Mouse (Mus musculus): ENCODE measurements at regions not wholly inside any gene's neighbourhood (a gene's known extent, or its start where the extent isn't known, plus 50 kb on each side); places are given as distances from the start of the nearest gene placed in this dataset.
"Not testable (repeated sequence)": the region's sequence is repeated elsewhere in the genome, so short reads cannot be mapped to it uniquely, and the experiment has no call there.

DNA sequence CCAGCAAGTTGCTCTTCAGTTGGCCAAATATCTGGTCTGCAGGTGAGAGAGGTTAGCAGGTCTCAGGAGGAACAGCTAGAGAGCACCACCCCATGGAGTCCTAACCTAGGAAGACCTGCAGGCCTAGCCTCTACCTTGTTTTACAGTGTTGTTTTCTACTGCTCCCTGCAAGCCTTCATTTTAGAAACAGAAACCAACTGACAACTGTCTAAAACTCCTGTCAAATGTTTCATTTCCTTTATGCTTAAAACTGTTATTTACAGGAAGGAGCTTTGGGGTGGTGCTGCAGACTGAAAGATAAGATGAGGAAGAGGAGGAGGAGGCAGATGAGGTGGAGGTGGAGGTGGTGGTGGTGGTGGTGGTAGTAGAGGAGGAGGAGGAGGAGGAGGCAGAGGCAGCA is 96.6 kb upstream of the Selenop start:
- H3K4me2 ChIP-seq (replicated peaks): no peak overlapping the region
- no peak overlapping the region for H3K27ac ChIP-seq (replicated peaks)
- H3K4me3 ChIP-seq: no peak overlapping the region
- no peaks in the 10 kb centered on the region for H3K36me3 ChIP-seq
- no peaks in the 10 kb centered on the region for H3K4me1 ChIP-seq
- H3K27me3 ChIP-seq: no peaks in the 10 kb centered on the region
- no peak overlapping the region for H3K9ac ChIP-seq (replicated peaks)
- no peak for ATAC-seq (ENCODE audit: low FRiP score, low read depth)
- H3K9me3 ChIP-seq: peaks cover 16% of the 10 kb centered on the region; the same call in 1 of the 2 replicates

DNA sequence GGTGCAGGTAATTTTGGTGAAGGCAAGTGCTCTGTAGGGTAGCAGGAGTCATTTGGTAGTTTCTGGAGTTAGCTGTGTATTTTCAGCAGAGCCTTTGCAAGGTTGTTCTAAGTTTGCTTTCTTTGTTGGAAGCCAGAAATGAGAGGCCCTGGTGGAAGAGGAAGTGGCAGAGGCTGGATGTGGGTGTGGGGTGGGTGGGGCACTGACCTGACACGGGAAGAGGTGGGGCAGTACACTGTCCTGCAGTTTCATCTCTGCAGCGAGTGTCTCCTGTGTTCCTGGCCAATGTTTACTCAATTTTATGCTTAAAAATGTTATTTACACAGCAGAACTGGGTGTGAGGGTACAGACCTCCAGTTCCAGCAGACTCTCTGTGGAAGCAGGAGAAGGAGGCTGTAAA is 94.3 kb upstream of the Selenop start:
- H3K36me3 ChIP-seq: no peaks in the 10 kb centered on the region

GRCm38 (mm10) chr15:3174848-3175247 is 93.5 kb upstream of the Selenop start:
- no peaks in the 10 kb centered on the region for H3K27me3 ChIP-seq
- no peaks in the 10 kb centered on the region for H3K36me3 ChIP-seq
- H3K4me2 ChIP-seq (replicated peaks): no peak overlapping the region
- 50% methylated on average over 2 of the region's 2 CpGs for WGBS
- no peak overlapping the region for H3K27ac ChIP-seq (replicated peaks)
- ATAC-seq (ENCODE audit: low FRiP score, low read depth): no peak
- H3K4me3 ChIP-seq: no peak overlapping the region
- H3K9me3 ChIP-seq: peaks cover 18% of the 10 kb centered on the region; the same call in 1 of the 2 replicates
- H3K4me1 ChIP-seq: no peaks in the 10 kb centered on the region
- no peak overlapping the region for H3K9ac ChIP-seq (replicated peaks)

More for the DNA sequence above, 94.3 kb upstream of the Selenop start:
- no peak overlapping the region for H3K27ac ChIP-seq (replicated peaks)
- H3K4me2 ChIP-seq (replicated peaks): no peak overlapping the region
- no peaks in the 10 kb centered on the region for H3K27me3 ChIP-seq
- H3K4me3 ChIP-seq: no peak overlapping the region
- WGBS: 60% methylated on average over 2 of the region's 2 CpGs
- no peak overlapping the region for H3K9ac ChIP-seq (replicated peaks)
- no peaks in the 10 kb centered on the region for H3K4me1 ChIP-seq
- H3K9me3 ChIP-seq: peaks cover 18% of the 10 kb centered on the region; the same call in 1 of the 2 replicates
- no peak for ATAC-seq (ENCODE audit: low FRiP score, low read depth)

DNA sequence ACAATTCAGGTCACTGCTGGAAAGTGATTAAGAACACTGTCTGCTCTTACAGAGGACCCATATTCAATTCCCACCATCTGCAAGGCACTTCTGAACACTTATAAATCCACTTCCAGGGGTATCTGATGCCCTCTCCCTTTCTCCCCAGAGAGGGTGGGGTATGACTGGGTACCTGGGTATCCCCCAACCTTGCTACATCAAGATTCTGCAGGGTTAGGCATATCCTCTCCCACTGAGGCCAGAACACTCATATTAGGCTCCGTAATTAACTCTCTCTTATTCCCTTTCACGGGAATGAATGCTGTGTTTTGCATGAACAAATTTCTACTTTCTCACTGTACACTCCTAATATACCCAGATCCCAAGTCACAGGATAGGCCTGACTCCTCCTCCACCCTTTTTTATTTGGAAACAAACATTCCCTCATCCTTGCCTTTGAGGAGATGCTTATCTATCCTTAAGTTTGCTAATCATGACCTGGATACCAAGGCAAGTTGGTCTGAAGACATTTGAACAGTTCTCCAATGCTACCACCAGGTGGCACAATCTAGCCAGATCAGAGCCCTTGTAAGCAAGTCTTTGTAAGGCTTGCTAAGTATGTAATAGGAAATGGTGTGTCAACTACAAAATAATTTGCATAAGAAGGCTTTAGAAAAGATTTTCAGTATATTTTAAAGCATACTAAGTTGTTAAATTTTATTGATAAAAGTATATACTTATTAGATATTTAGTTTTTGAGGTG is 66.3 kb upstream of the Selenop start:
- no peaks in the 10 kb centered on the region for H3K36me3 ChIP-seq
- H3K9ac ChIP-seq (replicated peaks): no peak overlapping the region
- H3K27ac ChIP-seq (replicated peaks): no peak overlapping the region
- no peaks in the 10 kb centered on the region for H3K9me3 ChIP-seq
- no peaks in the 10 kb centered on the region for H3K27me3 ChIP-seq
- H3K4me1 ChIP-seq: no peaks in the 10 kb centered on the region
- WGBS: 80% methylated on average over 2 of the region's 2 CpGs
- no peak overlapping the region for H3K4me2 ChIP-seq (replicated peaks)
- peak; percentile 78 for ATAC-seq (ENCODE audit: low FRiP score, low read depth)
- H3K4me3 ChIP-seq: no peak overlapping the region

DNA sequence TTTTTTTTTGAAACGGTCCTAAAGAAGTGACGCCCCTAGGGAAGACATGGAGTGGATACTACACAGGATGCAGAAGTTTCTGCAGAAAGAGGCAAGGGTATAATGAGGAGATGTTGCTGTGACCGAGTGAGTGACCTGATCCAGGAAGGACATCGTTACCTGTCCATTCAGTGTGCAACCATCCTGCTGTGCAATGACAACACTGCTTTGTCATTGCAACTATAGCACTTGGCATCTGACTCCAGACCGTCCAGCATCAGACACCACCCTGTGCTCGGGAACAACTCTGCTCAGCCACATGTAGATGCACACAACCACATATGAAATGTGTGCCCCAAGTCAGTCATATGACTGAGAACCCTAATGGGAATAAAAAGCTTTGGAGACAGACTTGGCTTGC is 62.8 kb upstream of the Selenop start:
- H3K4me2 ChIP-seq (replicated peaks): no peak overlapping the region
- no peak overlapping the region for H3K9ac ChIP-seq (replicated peaks)
- no peak overlapping the region for H3K4me3 ChIP-seq
- H3K4me1 ChIP-seq: no peaks in the 10 kb centered on the region
- WGBS: 85% methylated on average over 6 of the region's 6 CpGs
- no peaks in the 10 kb centered on the region for H3K36me3 ChIP-seq
- H3K27ac ChIP-seq (replicated peaks): no peak overlapping the region
- H3K27me3 ChIP-seq: no peaks in the 10 kb centered on the region
- no peak for ATAC-seq (ENCODE audit: low FRiP score, low read depth)
- peaks cover 6% of the 10 kb centered on the region; the same call in 1 of the 2 replicates for H3K9me3 ChIP-seq

GRCm38 (mm10) chr15:3206076-3206475 is 62.3 kb upstream of the Selenop start:
- H3K4me3 ChIP-seq; H3K27me3 ChIP-seq; H3K4me1 ChIP-seq; H3K9me3 ChIP-seq; H3K9ac ChIP-seq (replicated peaks); H3K4me2 ChIP-seq (replicated peaks); ATAC-seq (ENCODE audit: low FRiP score, low read depth); H3K36me3 ChIP-seq; H3K27ac ChIP-seq (replicated peaks): not testable (repeated sequence)
- 79% methylated on average over 6 of the region's 6 CpGs for WGBS

DNA sequence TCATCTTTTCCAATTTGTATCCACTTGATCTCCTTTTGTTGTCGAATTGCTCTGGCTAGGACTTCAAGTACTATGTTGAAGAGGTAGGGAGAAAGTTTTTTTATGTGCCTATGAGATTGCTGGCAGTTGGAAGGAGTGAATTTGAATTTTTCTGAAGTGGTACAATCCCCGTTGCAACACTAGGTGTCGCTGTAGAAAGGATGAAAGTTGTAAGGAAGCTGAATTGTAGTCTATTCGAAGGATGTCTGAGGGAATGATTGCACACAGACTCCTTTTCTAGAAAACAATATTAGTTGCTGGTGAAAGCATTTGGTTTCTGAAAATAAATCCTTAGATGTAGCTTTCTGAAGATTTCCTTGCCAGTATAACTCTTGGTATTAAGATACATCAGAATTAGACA is 54.6 kb upstream of the Selenop start:
- H3K4me1 ChIP-seq: no peaks in the 10 kb centered on the region
- ATAC-seq (ENCODE audit: low FRiP score, low read depth): peak; percentile 52; the same call in 1 of the 2 replicates
- H3K9me3 ChIP-seq: no peaks in the 10 kb centered on the region
- H3K36me3 ChIP-seq: no peaks in the 10 kb centered on the region
- no peaks in the 10 kb centered on the region for H3K27me3 ChIP-seq
- no peak overlapping the region for H3K9ac ChIP-seq (replicated peaks)
- no peak overlapping the region for H3K4me3 ChIP-seq
- no peak overlapping the region for H3K27ac ChIP-seq (replicated peaks)
- 7% methylated on average over 4 of the region's 4 CpGs for WGBS
- no peak overlapping the region for H3K4me2 ChIP-seq (replicated peaks)

- no peaks in the 10 kb centered on the region for H3K36me3 ChIP-seq
- no peaks in the 10 kb centered on the region for H3K4me1 ChIP-seq
- no peaks in the 10 kb centered on the region for H3K9me3 ChIP-seq
- H3K4me2 ChIP-seq (replicated peaks): no peak overlapping the region
- H3K27ac ChIP-seq (replicated peaks): no peak overlapping the region
- no peak overlapping the region for H3K9ac ChIP-seq (replicated peaks)
- whole genome bisulfite sequencing: 53% methylated on average over 1 of the region's 1 CpGs
- H3K4me3 ChIP-seq: no peak overlapping the region
- no peaks in the 10 kb centered on the region for H3K27me3 ChIP-seq
- no peak for ATAC-seq (ENCODE audit: low FRiP score, low read depth)
These were observed 53.1 kb upstream of the Selenop start for GRCm38 (mm10) chr15:3215201-3215600.

Data from midbrain, embryonic 12.5 days (tissue).